Mouse (Mus musculus): ENCODE measurements around the gene Glb1l2. TPM values are rescaled to one million over a fixed set of nuclear protein-coding genes. Genes with fewer than 3 reads are reported as not detected.

The Glb1l2 gene
- polyA plus RNA-seq, 1 experiment from 2014 or later = 2.6 TPM

DNA sequence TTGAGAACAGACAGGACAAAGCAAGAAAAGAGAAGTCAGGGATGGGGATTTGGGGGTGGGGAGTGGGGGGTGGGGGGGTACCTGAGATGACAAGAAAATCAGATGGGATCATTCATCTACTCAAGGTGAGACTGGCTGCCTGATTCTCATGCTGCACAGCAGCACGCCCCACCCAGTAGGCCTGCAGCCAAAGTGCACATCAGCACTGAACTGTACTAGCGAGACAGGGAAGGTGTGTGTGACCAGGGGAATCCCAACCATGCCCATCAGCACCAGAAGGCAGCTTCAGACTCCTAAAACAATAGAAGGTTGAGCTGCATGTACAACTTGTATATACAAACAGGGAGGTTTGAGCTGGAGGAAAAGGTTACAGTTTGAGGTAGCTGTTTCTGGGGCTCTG lies 30.6 kb downstream of the Glb1l2 start:
- 0 out of 2 replicates have a peak, but pooled peaks have one; percentile 39 for ATAC-seq
- H3K36me3 ChIP-seq (ENCODE audit: poor library complexity, severe bottlenecking) = no peaks in the 10 kb centered on the region
- H3K9me3 ChIP-seq (replicated peaks) = no peaks in the 10 kb centered on the region
- H3K4me1 ChIP-seq = no peaks in the 10 kb centered on the region
- H3K27me3 ChIP-seq = no peaks in the 10 kb centered on the region
- 86% methylated on average over 2 of the region's 2 CpGs for WGBS
- no peak overlapping the region for H3K9ac ChIP-seq
- H3K27ac ChIP-seq = no peak overlapping the region
- no peak overlapping the region for H3K4me3 ChIP-seq
- no peak overlapping the region for H3K4me2 ChIP-seq

DNA sequence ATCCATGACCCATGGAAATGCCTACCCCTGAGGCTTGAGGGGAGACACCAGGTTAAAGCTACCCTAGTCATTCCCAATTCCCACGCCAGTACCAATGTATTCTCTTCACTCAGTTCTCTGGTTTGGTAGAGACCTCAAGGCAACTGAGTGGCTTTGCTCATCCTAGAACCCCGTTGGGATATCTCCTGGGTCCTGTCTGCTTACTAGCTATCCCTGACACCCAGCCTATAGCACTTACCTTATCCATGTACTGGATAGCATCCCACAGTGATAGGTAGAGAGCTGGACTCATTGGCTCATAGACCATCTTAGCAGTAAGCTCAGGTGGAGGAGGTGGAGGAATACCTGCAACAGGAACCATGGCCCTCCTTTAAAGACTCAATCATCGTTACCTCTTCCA lies 38.1 kb downstream of the Glb1l2 start:
- ATAC-seq = no peak
- 88% methylated on average over 3 of the region's 3 CpGs for WGBS
- Histone ChIP-seq H3K27ac (no peak overlapping the region), H3K36me3 (ENCODE audit: poor library complexity, severe bottlenecking) (0 out of 2 replicates have a peak, but pooled peaks cover 5% of the 10 kb centered on the region), H3K9me3 (replicated peaks) (no peaks in the 10 kb centered on the region), H3K4me3 (no peak overlapping the region), H3K27me3 (no peaks in the 10 kb centered on the region), H3K9ac (no peak overlapping the region), H3K4me1 (no peaks in the 10 kb centered on the region), H3K4me2 (no peak overlapping the region)

DNA sequence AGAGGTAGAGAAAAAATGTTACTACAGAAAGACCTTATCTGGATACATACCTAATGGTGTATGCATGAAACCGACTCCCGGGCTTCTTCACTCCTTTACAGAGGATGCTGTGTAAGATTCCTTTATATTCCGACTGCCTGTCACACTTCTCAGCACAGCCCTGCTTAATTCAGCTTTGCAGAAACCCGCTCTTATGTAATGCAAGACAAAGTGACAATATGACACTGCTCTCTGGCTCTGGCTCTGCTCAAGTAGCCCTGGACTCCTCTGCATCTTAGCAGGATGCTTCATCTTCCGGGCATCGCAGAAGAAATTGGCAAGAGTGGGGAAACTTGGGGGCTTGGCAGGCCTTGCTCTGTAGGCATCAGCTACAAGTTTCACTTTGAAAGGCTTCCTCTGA lies 43.8 kb downstream of the Glb1l2 start:
- Histone ChIP-seq H3K27me3 (no peaks in the 10 kb centered on the region), H3K4me2 (no peak overlapping the region), H3K9me3 (replicated peaks) (no peaks in the 10 kb centered on the region), H3K4me1 (peaks cover 6% of the 10 kb centered on the region), H3K4me3 (no peak overlapping the region), H3K27ac (no peak overlapping the region), H3K9ac (no peak overlapping the region), H3K36me3 (ENCODE audit: poor library complexity, severe bottlenecking) (peaks cover 9% of the 10 kb centered on the region; the same call in 1 of the 2 replicates)
- WGBS = 91% methylated on average over 6 of the region's 6 CpGs
- ATAC-seq = no peak

DNA sequence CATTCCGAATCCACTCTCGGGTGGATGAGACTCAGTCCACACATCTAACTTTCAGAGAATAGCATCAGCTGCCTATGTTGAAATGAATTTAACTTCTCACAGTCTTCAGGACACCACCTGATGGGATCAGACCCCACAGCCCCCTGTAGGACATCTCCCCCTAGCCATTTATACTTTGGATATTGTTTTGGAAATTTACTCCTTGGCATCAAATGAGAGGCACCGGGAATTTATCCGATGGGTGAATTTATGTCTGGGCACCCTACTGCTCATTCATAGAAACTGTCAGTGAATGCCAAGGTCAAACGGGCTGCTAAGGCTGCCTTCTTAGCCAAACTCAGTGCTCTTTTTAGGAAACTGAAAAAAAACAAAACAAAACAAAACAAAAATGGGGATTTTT lies 45.7 kb downstream of the Glb1l2 start:
- Histone ChIP-seq H3K9ac (no peak overlapping the region), H3K9me3 (replicated peaks) (no peaks in the 10 kb centered on the region), H3K27me3 (no peaks in the 10 kb centered on the region), H3K4me2 (no peak overlapping the region), H3K36me3 (ENCODE audit: poor library complexity, severe bottlenecking) (peaks cover 27% of the 10 kb centered on the region), H3K4me1 (peaks cover 6% of the 10 kb centered on the region), H3K27ac (no peak overlapping the region), H3K4me3 (no peak overlapping the region)
- ATAC-seq = 0 out of 2 replicates have a peak, but pooled peaks have one; percentile 9
- WGBS = 72% methylated on average over 5 of the region's 5 CpGs

DNA sequence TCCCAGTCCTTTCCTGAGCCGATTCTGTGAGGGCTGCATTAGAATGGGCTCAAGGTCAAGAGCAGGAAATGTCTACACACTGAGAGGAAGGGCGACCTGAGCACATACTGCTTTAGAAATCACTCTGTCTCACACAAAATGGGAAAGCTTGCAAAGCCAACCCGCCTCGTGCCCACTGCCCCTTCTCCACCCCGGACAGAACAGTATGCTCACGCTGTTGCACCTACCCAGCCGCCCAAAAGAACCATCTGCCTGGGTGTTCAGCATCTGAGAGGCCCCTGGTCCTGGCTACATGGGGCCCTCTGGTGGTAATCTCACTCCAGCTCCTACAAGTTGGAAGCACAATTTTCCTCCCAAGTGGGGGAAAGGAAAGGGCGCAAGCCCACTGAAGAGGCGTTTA lies 46.2 kb downstream of the Glb1l2 start:
- H3K27ac ChIP-seq = no peak overlapping the region
- peaks cover 32% of the 10 kb centered on the region for H3K36me3 ChIP-seq (ENCODE audit: poor library complexity, severe bottlenecking)
- peaks cover 6% of the 10 kb centered on the region for H3K4me1 ChIP-seq
- no peak overlapping the region for H3K9ac ChIP-seq
- peak; percentile 86 for ATAC-seq
- H3K27me3 ChIP-seq = no peaks in the 10 kb centered on the region
- H3K4me2 ChIP-seq = no peak overlapping the region
- no peak overlapping the region for H3K4me3 ChIP-seq
- 27% methylated on average over 9 of the region's 9 CpGs for WGBS
- no peaks in the 10 kb centered on the region for H3K9me3 ChIP-seq (replicated peaks)

DNA sequence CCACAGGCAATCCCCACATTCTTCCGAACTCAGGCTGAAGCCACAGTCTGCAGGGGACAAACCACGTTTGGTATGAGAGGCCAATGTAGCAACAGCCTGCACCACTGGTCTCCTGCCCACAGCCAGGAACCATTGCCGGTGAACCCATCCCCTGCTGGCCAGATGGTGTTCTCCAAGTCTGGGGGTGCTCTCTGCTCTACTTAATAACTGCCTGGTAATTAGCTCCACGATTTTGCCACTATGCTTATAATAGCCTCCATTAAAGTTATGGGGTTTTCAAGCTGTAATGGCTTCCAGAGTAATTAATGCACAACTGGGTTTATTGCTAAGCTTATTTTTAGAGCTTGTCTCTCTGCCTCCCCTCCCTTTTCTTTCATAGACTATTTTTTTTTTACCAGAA lies 57.4 kb downstream of the Glb1l2 start:
- Histone ChIP-seq H3K4me2 (no peak overlapping the region), H3K27ac (no peak overlapping the region), H3K36me3 (ENCODE audit: poor library complexity, severe bottlenecking) (peaks cover 22% of the 10 kb centered on the region), H3K4me1 (no peaks in the 10 kb centered on the region), H3K4me3 (no peak overlapping the region), H3K27me3 (no peaks in the 10 kb centered on the region), H3K9me3 (replicated peaks) (no peaks in the 10 kb centered on the region), H3K9ac (no peak overlapping the region)
- 69% methylated on average over 4 of the region's 4 CpGs for WGBS
- no peak for ATAC-seq

DNA sequence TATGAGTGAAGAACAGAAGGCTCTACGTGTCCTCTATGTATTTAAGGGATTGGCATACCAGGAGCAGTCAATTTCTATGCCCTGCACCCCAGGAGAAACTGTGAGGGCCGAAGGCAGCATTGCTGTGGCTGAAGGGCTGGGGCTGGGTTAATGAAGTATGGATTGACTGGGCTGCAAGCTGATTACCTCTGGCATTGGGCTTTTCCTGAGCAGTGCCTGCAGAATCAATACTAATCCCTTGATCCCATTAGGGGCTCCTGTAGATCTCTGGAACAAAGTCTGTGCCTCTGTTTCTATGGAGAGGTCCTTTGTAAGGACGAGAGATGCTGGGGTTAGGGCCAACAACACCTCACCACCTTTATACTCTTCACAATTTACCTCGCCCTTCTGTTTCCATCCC lies 59.1 kb downstream of the Glb1l2 start:
- no peak for ATAC-seq
- Histone ChIP-seq H3K4me2 (no peak overlapping the region), H3K9me3 (replicated peaks) (no peaks in the 10 kb centered on the region), H3K27me3 (no peaks in the 10 kb centered on the region), H3K4me1 (peaks cover 4% of the 10 kb centered on the region; the same call in 1 of the 2 replicates), H3K4me3 (no peak overlapping the region), H3K27ac (no peak overlapping the region), H3K36me3 (ENCODE audit: poor library complexity, severe bottlenecking) (peaks cover 8% of the 10 kb centered on the region), H3K9ac (no peak overlapping the region)
- 5% methylated on average over 4 of the region's 4 CpGs for WGBS

DNA sequence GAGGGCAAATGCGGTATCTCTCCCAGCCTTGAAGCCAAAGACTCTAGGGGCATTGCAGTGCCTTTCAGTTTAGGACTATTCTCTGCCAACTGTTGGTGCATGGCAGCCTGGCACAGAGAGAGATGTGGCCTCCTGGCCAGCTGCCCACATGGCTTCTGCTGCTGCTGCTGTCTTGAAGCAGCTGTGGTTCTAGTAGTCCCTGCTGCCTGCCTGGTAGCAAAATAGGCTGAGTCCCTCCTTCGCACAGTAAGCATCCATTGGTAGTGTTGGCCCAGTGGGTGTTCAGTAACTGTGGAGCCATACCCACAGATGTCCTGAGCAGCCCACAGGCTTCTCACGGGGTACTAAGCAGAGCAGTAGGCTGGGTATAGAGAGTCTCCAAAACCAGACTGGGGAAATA lies 63.5 kb downstream of the Glb1l2 start:
- peak; percentile 2; the same call in 1 of the 2 replicates for ATAC-seq
- Histone ChIP-seq H3K9me3 (replicated peaks) (no peaks in the 10 kb centered on the region), H3K36me3 (ENCODE audit: poor library complexity, severe bottlenecking) (peaks cover 6% of the 10 kb centered on the region; the same call in 1 of the 2 replicates), H3K4me1 (peaks cover 4% of the 10 kb centered on the region; the same call in 1 of the 2 replicates), H3K4me2 (no peak overlapping the region), H3K27me3 (no peaks in the 10 kb centered on the region), H3K27ac (no peak overlapping the region), H3K4me3 (no peak overlapping the region), H3K9ac (no peak overlapping the region)
- 91% methylated on average over 3 of the region's 3 CpGs for WGBS

DNA sequence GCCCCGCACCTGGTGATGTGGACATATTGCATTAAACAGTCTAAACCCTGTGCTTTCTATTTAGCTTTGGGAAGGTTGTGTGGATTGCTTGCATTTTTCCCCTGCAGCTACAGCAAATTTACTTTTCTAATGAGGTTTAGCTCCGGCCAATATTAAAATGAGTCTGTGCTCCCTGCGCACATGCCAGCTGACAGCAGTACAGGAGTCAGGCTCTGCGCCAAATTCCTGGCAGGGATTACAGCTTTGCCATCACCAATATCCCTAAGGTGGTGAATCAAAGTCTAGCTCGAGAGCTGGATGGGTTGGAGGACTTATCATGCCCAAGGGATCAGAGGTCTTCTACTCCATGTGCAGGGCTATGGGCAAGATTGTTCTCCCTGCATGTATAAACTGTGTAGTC lies 69.2 kb downstream of the Glb1l2 start:
- Histone ChIP-seq H3K4me1 (peaks cover 35% of the 10 kb centered on the region), H3K9me3 (replicated peaks) (no peaks in the 10 kb centered on the region), H3K27me3 (no peaks in the 10 kb centered on the region), H3K9ac (0 out of 2 replicates have a peak overlapping the region, but pooled peaks have one; percentile 0), H3K27ac (no peak overlapping the region), H3K4me2 (peak overlapping the region; percentile 24), H3K36me3 (ENCODE audit: poor library complexity, severe bottlenecking) (0 out of 2 replicates have a peak, but pooled peaks cover 6% of the 10 kb centered on the region), H3K4me3 (no peak overlapping the region)
- 51% methylated on average over 5 of the region's 5 CpGs for WGBS
- no peak for ATAC-seq

DNA sequence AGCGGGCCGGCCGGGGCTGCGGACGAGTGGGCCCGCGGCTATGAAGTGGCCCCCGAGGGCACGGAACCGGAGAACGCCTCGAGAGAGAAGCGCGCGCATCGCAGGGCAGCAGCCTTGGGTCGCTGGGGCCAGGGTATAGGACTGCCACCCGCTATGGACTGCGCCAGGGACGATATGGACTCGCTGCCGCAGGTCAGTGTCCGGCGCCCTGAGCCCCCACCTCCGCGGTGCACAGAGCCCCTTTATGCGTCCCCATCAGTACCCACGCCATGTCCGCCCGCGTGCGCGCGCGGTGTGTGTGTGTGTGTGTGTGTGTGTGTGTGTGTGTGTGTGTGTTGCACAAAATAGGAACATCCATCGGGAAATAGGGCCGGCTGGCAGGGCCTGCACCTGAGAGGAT lies 72.3 kb downstream of the Glb1l2 start:
- H3K27me3 ChIP-seq = no peaks in the 10 kb centered on the region
- under 1% methylated on average over 27 of the region's 37 CpGs for WGBS
- H3K27ac ChIP-seq = peak overlapping the region; percentile 63
- peaks cover 35% of the 10 kb centered on the region for H3K4me1 ChIP-seq
- no peaks in the 10 kb centered on the region for H3K9me3 ChIP-seq (replicated peaks)
- peak overlapping the region; percentile 85 for H3K4me2 ChIP-seq
- peak overlapping the region; percentile 94 for H3K9ac ChIP-seq
- no peaks in the 10 kb centered on the region for H3K36me3 ChIP-seq (ENCODE audit: poor library complexity, severe bottlenecking)
- ATAC-seq = peak; percentile 63
- H3K4me3 ChIP-seq = peak overlapping the region; percentile 82

DNA sequence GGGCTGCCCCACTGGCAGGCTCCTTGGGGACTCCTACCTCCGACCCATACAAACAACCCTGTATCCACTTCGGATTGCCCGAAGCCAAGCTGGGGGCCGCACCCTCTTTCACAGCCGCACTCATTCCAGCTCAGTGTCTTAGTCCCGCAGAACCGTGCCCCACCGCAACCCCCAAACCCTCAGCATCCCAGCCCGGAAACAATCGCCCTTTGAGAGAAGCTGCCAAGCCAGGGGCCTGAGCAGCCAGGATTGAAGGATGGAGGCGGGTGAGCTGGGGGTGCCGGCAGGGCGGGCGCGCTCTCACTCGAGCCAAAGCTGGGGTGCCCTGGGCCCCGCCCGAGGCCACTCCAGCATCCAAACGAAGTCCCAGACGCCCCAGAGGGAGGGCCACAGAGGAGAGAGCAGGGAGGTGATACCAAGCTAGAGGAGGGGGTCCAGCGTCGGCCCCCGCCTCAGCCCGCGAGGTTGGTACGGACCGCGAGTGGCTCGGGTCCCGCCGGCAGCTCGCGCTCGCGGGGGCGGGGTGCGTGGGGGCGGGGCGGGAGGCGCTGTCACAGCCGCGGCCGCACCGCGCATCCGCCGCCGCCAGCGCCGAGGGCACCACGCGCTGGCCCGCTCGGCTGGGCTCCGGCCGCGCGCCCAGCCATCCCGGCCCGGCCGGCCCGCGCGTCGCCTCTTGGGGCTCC lies 72.9 kb downstream of the Glb1l2 start, which contains the start of gene B3gat1:
Gene B3gat1 (plus strand): TSS at position 523 of the 686 bp plus-strand sequence.
- Histone ChIP-seq H3K4me2 (peak within 1 kb of the TSS; percentile 85), H3K27me3 (no peaks in the 10 kb centered on the region), H3K4me1 (peaks cover 35% of the 10 kb centered on the region), H3K4me3 (peak within 1 kb of the TSS; percentile 82), H3K9me3 (replicated peaks) (no peaks in the 10 kb centered on the region), H3K9ac (peak within 1 kb of the TSS; percentile 94), H3K27ac (peak within 1 kb of the TSS; percentile 68), H3K36me3 (ENCODE audit: poor library complexity, severe bottlenecking) (no peaks in the 10 kb centered on the region)
- peak; percentile 90 for ATAC-seq
- WGBS = under 1% methylated on average over 26 of the region's 65 CpGs

DNA sequence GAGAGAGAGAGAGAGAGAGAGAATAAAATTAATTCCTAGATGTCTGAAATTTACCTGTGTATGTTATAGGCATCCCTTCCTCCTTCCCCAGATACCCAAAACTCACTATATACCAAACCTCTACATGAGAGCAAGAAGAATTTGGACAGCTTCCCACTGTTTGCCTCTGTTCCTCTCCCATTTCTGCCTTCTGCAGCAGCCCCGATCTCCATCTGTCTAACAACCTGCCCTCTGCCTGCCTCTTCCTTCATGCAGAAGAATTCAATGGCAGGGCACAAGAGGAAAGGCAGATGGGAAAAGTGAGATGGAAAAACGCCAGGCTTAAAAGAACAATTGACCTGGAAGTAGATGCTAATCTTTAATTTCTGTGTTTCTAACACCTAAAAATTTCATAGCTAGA lies 77.7 kb downstream of the Glb1l2 start:
- Histone ChIP-seq H3K27ac (no peak overlapping the region), H3K36me3 (ENCODE audit: poor library complexity, severe bottlenecking) (no peaks in the 10 kb centered on the region), H3K27me3 (no peaks in the 10 kb centered on the region), H3K4me3 (no peak overlapping the region), H3K4me2 (no peak overlapping the region), H3K9ac (no peak overlapping the region), H3K9me3 (replicated peaks) (no peaks in the 10 kb centered on the region), H3K4me1 (0 out of 2 replicates have a peak, but pooled peaks cover 5% of the 10 kb centered on the region)
- 66% methylated on average over 2 of the region's 2 CpGs for WGBS
- no peak for ATAC-seq
